Mouse (Mus musculus) left cerebral cortex, postnatal 25 days (tissue): ENCODE results near the gene Olfr825. TPM values are rescaled to one million over a fixed set of nuclear protein-coding genes. Genes with fewer than 3 reads are reported as not detected.
"Not testable (repeated sequence)": the region's sequence is repeated elsewhere in the genome, so short reads cannot be mapped to it uniquely, and the experiment has no call there.

Source experiments
- DNase-seq, 2 experiments: peaks; one replicate each; pipeline ENCODE4 v3.0.0; 2022; ENCODE audit warnings: low spot score in 2 of 2, mixed read lengths in 1 of 2
- intact Hi-C: fragments of 180-260 bp; cut with DNase I; formaldehyde crosslinking; loops from one replicate; pipeline ENCODE4 v1.15.1; 2025
- total RNA-seq, 2 experiments: library from RNA; stranded (reverse); gene quantifications; 2 replicates each; pipeline ENCODE4 v1.2.3; 2021

The Olfr825 gene
- total RNA-seq, result not detected

DNA sequence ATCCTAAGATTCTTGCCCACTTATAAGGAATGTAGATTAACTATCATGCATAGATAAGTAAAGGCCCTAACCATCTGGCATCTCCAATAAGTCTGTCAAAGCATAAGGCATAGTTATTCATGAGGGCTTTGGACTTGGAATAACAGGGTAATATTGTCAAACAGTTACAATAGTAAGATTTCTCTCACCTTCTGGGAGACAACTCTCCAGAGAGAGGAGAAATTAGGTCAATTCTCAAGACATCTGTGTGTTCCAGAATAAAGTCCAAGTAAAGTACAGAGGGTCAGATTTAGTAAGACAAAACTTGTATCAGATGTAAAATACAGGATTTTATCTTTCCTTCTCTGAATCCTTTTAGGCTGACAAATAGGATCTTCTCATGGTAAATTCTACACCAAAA lies at the start of gene Olfr825:
Olfr825 (minus strand) TSS at position 101 of the 400 bp plus-strand sequence.
- intact Hi-C loops, result no loop called here
- DNase-seq, result no peak

DNA sequence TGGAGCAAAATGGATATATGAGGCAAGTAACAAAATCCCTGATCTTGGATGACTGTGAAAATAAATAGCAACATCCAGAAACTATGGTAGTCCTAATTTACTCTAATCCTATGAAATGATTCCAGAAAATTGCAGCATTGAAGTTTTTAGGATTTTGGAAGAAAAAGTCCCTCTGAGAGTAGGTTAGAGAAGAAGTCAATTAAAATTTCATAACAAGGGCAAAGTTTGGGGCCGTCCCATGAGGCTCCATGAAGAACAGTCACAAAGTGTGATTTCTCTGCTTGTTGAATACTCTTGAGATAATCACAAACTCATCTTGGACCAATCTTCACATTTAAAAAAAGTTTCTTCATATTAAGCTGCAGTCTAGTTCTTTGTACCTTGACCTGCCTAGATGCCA lies 47.7 kb upstream of the Olfr825 start, which contains the start of gene Olfr827:
Olfr827 (minus strand) TSS at position 101 of the 400 bp plus-strand sequence.
- intact Hi-C loops, result no loop called here
- no peak for DNase-seq

DNA sequence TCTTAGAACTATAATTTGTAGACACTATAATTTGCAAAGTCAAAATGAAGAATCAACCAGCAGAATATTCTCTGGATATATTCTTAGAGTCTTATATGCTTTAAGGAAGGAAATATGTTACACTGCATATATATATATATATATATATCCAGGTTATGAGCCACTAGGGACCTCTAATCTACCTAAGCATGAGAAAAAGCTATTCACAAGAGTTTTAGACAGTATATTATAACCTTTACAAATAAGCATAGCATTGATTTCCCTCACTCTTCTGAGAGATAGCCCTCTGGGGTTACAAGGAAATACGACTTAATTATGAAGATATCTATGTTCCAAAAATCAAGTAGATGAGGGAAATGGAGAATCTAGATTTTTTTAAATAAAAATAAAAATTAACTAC lies 17.5 kb upstream of the Olfr825 start, which contains the start of gene Olfr826:
Olfr826 (minus strand) TSS at position 101 of the 400 bp plus-strand sequence.
- intact Hi-C loops, result no loop called here

DNA sequence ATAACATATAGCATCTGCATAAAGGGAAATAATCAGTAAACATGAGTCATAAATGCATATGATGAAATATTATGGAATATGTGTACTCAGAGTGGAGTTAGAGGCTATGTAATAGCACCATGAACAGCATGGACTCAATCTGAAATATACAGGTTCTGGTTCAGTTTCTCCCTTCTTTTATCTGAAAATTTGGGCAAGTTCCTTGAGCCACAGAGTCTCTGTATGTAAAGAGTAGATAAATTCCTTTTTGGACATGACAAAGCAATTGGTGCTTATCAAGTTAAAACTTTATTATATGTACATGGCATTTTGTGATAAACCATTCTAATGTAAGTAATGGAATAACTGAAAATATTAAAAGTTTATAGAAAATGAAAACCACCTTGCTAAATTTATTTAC lies 1.4 kb downstream of the Olfr825 start:
- intact Hi-C loops, result no loop called here
- DNase-seq, result no peak

More for the DNA sequence above, 17.5 kb upstream of the Olfr825 start, which contains the start of gene Olfr826:
- no peak for DNase-seq

DNA sequence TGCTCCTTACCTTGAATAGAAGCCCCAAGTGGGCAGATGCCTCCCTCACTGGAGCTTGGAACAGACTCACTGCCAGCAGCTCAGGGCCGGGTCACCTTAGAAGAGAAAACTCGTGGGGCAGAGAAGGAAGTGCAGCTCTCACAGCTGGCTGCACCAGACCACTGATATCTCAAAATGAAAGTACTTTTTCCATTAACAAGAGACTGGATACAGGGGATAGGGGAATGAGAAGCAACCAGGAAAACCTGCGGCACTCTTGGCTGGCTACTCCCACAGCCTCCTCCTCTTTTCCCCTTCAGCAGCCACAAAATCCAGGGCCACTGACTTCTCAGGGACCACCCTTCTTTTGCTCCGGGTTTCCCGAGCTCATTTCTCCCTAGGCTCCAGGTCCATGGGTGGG lies 22.4 kb downstream of the Olfr825 start:
- DNase-seq, result no peak
- intact Hi-C loops, result no loop called here

DNA sequence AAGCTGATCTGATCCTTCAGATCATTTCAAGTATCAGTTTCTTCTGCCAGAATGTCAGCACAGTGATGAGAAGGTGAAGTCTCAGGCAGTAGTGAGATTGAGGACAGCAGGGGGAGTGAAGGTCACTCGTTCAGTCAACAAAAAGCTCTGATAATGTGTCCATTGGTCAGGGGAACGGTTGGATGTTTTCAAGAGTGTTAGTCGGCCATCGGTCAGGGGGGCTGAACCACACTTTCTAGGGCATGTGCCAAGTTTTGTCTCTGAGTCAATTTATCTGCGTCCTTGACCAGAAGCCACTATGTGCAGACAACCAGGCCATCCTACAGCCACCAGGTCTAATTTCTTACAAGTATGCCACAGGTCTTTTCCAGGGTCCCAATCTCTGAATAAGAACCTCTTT lies 24.1 kb downstream of the Olfr825 start:
- intact Hi-C loops, DNase-seq: not testable (repeated sequence)

DNA sequence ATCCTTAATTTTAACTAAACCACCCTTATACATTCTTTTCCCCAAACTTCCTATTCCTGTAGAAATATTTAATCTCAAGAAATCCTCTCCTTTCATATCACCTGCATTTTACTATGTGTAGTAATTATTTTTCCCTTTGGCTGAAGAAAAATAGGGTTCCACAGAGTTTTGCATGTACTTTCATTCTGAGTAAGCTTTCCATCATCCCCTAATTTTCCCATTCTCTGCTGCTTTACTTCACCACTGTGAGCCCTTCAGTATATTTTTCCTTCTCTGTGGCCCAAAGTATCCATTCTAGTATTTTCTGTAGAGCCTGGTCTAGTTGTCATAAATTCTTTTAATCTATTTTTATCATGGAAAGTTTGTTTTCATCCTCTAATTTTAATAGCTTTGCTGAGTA lies 31.8 kb downstream of the Olfr825 start:
- DNase-seq, result no peak
- intact Hi-C loops, result no loop called here

DNA sequence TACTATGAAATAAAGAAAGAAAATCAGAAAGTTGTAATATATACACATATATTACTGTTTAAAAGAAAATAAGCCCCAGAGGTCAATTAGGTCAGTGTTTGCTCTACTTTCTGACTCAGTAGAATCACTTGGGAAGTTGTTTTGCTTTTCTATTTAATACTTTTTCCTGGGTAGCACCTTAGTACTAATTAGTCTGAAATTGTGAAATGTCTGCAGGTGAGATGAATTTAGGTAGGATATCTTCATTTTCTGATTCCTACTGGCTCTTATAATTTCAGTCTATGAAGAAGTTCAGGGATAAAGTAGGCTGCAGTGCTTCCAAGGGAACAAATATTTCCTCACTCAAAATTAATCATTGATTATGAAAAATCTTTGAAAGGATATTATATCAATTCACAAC lies 36.7 kb downstream of the Olfr825 start, which contains the start of gene Olfr824:
Olfr824 (minus strand) TSS at position 101 of the 400 bp plus-strand sequence.
- DNase-seq, intact Hi-C loops: not testable (repeated sequence)

DNA sequence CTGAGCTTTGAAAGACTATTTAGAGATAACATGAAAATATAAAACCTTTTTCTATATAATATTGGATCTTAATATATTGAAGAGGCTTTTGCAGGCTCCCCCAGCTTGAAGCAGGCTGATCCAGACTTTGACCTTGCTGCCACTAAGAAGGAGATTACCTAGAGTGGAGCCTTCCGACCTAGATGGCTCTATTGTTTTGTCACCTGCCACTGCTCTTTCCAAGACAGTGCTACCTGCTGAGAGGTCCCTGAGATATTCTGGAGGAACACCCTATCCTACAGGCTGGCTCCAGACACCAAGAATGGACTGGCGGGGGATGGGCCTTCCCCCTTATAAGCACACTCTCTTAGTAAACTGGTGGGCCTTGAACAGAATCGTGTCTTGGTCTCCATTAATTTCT lies 50.5 kb downstream of the Olfr825 start:
- intact Hi-C loops, DNase-seq: not testable (repeated sequence)

DNA sequence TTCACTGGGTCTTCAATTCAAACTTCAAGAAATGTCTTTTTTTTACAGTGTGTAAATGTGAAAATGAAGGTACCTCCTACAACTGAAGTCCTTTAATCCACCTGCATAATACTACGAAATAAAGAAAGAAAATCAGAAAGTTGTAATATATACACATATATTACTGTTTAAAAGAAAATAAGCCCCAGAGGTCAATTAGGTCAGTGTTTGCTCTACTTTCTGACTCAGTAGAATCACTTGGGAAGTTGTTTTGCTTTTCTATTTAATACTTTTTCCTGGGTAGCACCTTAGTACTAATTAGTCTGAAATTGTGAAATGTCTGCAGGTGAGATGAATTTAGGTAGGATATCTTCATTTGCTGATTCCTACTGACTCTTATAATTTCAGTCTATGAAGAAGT lies 51.3 kb downstream of the Olfr825 start, which contains the start of gene Olfr823:
Olfr823 (minus strand) TSS at position 101 of the 400 bp plus-strand sequence.
- intact Hi-C loops, DNase-seq: not testable (repeated sequence)

Other genes with a start within 250 kb of the Olfr825 start
- not detected for gene Olfr818, start 217.7 kb downstream of the Olfr825 start, total RNA-seq
- not detected for gene Olfr819, start 199.5 kb downstream of the Olfr825 start, total RNA-seq
- gene Olfr247, start 190.6 kb downstream of the Olfr825 start, total RNA-seq, result not detected
- not detected for gene Gm10310, start 181.7 kb downstream of the Olfr825 start, total RNA-seq
- not detected for gene Olfr820, start 154.1 kb downstream of the Olfr825 start, total RNA-seq
- not detected for gene Olfr821, start 136.4 kb downstream of the Olfr825 start, total RNA-seq
- gene Olfr822, start 95.6 kb downstream of the Olfr825 start, total RNA-seq, result not detected
- not detected for gene Olfr823, start 51.4 kb downstream of the Olfr825 start, total RNA-seq
- not detected for gene Olfr824, start 36.8 kb downstream of the Olfr825 start, total RNA-seq
- gene Olfr826, start 17.4 kb upstream of the Olfr825 start, total RNA-seq, result not detected
- gene Olfr827, start 47.6 kb upstream of the Olfr825 start, total RNA-seq, result not detected
- gene Neurod4, start 113.5 kb upstream of the Olfr825 start, total RNA-seq, result under 1 TPM; 0.23 to 0.25 TPM
- 1 to 10 TPM; 2.2 to 2.4 TPM for gene Tespa1, start 156.1 kb upstream of the Olfr825 start, total RNA-seq
- under 1 TPM; 0.46 to 0.48 TPM for gene Vmn2r84, start 227.6 kb upstream of the Olfr825 start, total RNA-seq